Mouse (Mus musculus): ENCODE data around the gene Mfsd4b5. TPM values are rescaled to one million over a fixed set of nuclear protein-coding genes. Genes with fewer than 3 reads are reported as not detected.
A peak's percentile ranks its signal among the peaks of the same experiment; 100 is the strongest.
"Not testable (repeated sequence)": the region's sequence is repeated elsewhere in the genome, so short reads cannot be mapped to it uniquely, and the experiment has no call there.

The Mfsd4b5 gene
- under 1 TPM; 0.37 to 0.38 TPM for total RNA-seq (2021)
- long read RNA-seq, experiment 1 = 0 reads
- long read RNA-seq, experiment 2, partial matches to known transcripts = 0 of 1 reads
- long read RNA-seq, experiment 2, other reads (novel, unspliced or antisense) = 1 of 1 reads

GRCm38 (mm10) chr10:39986466-39986865, at the start of gene Mfsd4b5:
TSS of gene Mfsd4b5 (minus strand) at chr10:39986646.
- DNase-seq = no peak
- intact Hi-C loops (cut with DNase I; ENCODE audit: low total_unique reads) = no loop called here

- intact Hi-C loops (cut with DNase I; ENCODE audit: low total_unique reads) = no loop called here
- no peak for DNase-seq
These were observed 48.5 kb upstream of the Mfsd4b5 start for GRCm38 (mm10) chr10:40034956-40035355.

- intact Hi-C loops (cut with DNase I; ENCODE audit: low total_unique reads) = no loop called here
- no peak for DNase-seq
These were observed 46.5 kb upstream of the Mfsd4b5 start for GRCm38 (mm10) chr10:40032897-40033296.

GRCm38 (mm10) chr10:40030716-40031115, 44.3 kb upstream of the Mfsd4b5 start:
- DNase-seq = no peak
- intact Hi-C loops (cut with DNase I; ENCODE audit: low total_unique reads) = no loop called here

GRCm38 (mm10) chr10:40029610-40030009, 43.2 kb upstream of the Mfsd4b5 start:
- no peak for DNase-seq
- intact Hi-C loops (cut with DNase I; ENCODE audit: low total_unique reads) = no loop called here

- intact Hi-C loops (cut with DNase I; ENCODE audit: low total_unique reads) = no loop called here
- no peak for DNase-seq
These were observed 41.6 kb upstream of the Mfsd4b5 start for GRCm38 (mm10) chr10:40028091-40028490.

GRCm38 (mm10) chr10:40026546-40026945, 40.1 kb upstream of the Mfsd4b5 start:
- intact Hi-C loops (cut with DNase I; ENCODE audit: low total_unique reads) = no loop called here
- DNase-seq = no peak

GRCm38 (mm10) chr10:40025560-40025959, 39.1 kb upstream of the Mfsd4b5 start:
- intact Hi-C loops (cut with DNase I; ENCODE audit: low total_unique reads) = no loop called here

GRCm38 (mm10) chr10:40024554-40025428, 38.3 kb upstream of the Mfsd4b5 start, which contains the start of gene Mfsd4b1:
TSS of gene Mfsd4b1 (minus strand) at chr10:40025268.
- intact Hi-C loops (cut with DNase I; ENCODE audit: low total_unique reads) = no loop called here
- DNase-seq = peak; percentile 82

More at GRCm38 (mm10) chr10:40025560-40025959, 39.1 kb upstream of the Mfsd4b5 start:
- DNase-seq = no peak

- DNase-seq = no peak
- intact Hi-C loops (cut with DNase I; ENCODE audit: low total_unique reads) = no loop called here
These were observed 34.0 kb upstream of the Mfsd4b5 start for GRCm38 (mm10) chr10:40020401-40020800.

GRCm38 (mm10) chr10:40019492-40019891, 33.0 kb upstream of the Mfsd4b5 start:
- no peak for DNase-seq
- intact Hi-C loops (cut with DNase I; ENCODE audit: low total_unique reads) = no loop called here

- no peak for DNase-seq
- intact Hi-C loops (cut with DNase I; ENCODE audit: low total_unique reads) = no loop called here
These were observed 31.9 kb upstream of the Mfsd4b5 start for GRCm38 (mm10) chr10:40018261-40018860.

- intact Hi-C loops (cut with DNase I; ENCODE audit: low total_unique reads) = no loop called here
- DNase-seq = no peak
These were observed 23.1 kb upstream of the Mfsd4b5 start for GRCm38 (mm10) chr10:40009591-40009990.

- intact Hi-C loops (cut with DNase I; ENCODE audit: low total_unique reads); DNase-seq: not testable (repeated sequence)
These were observed 22.4 kb upstream of the Mfsd4b5 start for GRCm38 (mm10) chr10:40008847-40009246.

GRCm38 (mm10) chr10:40007953-40008352, 21.5 kb upstream of the Mfsd4b5 start:
- intact Hi-C loops (cut with DNase I; ENCODE audit: low total_unique reads) = no loop called here
- no peak for DNase-seq

GRCm38 (mm10) chr10:40006963-40007362, 20.5 kb upstream of the Mfsd4b5 start:
- no peak for DNase-seq
- intact Hi-C loops (cut with DNase I; ENCODE audit: low total_unique reads) = no loop called here

- DNase-seq = no peak
- intact Hi-C loops (cut with DNase I; ENCODE audit: low total_unique reads) = no loop called here
These were observed 14.3 kb upstream of the Mfsd4b5 start for GRCm38 (mm10) chr10:40000746-40001145.

- intact Hi-C loops (cut with DNase I; ENCODE audit: low total_unique reads) = no loop called here
- no peak for DNase-seq
These were observed 4.7 kb upstream of the Mfsd4b5 start for GRCm38 (mm10) chr10:39991155-39991554.

GRCm38 (mm10) chr10:39982604-39983003, 3.8 kb downstream of the Mfsd4b5 start:
- DNase-seq = no peak
- intact Hi-C loops (cut with DNase I; ENCODE audit: low total_unique reads) = no loop called here

- DNase-seq = no peak
- intact Hi-C loops (cut with DNase I; ENCODE audit: low total_unique reads) = no loop called here
These were observed 8.2 kb downstream of the Mfsd4b5 start for GRCm38 (mm10) chr10:39978231-39978630.

GRCm38 (mm10) chr10:39977346-39977745, 9.1 kb downstream of the Mfsd4b5 start:
- intact Hi-C loops (cut with DNase I; ENCODE audit: low total_unique reads) = no loop called here
- DNase-seq = no peak

Data from gastrocnemius, postnatal 14 days (tissue).